Mouse (Mus musculus) gastrocnemius, postnatal 36 days (tissue): ENCODE results near the gene Napsa. TPM values are rescaled to one million over a fixed set of nuclear protein-coding genes. Genes with fewer than 3 reads are reported as not detected.

Experiments used
- DNase-seq, 2 experiments: peaks; one replicate each; pipeline ENCODE4 v3.0.0; 2022
- intact Hi-C: fragments of 180-260 bp; cut with DNase I; formaldehyde crosslinking; loops from one replicate; pipeline ENCODE4 v1.15.1; 2025
- total RNA-seq, 2 experiments: library from RNA; stranded (reverse); gene quantifications; 2 replicates each; pipeline ENCODE4 v1.2.3; 2021

Gene Napsa
- total RNA-seq, 2 experiments from 2014 or later = 0.30 to 0.54 TPM

- no peak for DNase-seq
- intact Hi-C loops = loop anchor here (5.0 kb wide), 2 partner anchors 167 to 292 kb away; no protein-coding TSS in a partner anchor
Measured at GRCm38 (mm10) chr7:44564486-44564885, 7.7 kb upstream of the Napsa start.

- intact Hi-C loops = no loop called here
- no peak for DNase-seq
Measured at GRCm38 (mm10) chr7:44565414-44565813, 6.8 kb upstream of the Napsa start.

GRCm38 (mm10) chr7:44568803-44569202, 3.4 kb upstream of the Napsa start:
- no peak for DNase-seq
- intact Hi-C loops = no loop called here

- intact Hi-C loops = loop anchor here (5.0 kb wide), 1 partner anchor 129 kb away; no protein-coding TSS in a partner anchor
- no peak for DNase-seq
Measured at GRCm38 (mm10) chr7:44570989-44571388, 1.2 kb upstream of the Napsa start.

GRCm38 (mm10) chr7:44571811-44572210, 369 bp upstream of the Napsa start:
- intact Hi-C loops = loop anchor here (5.0 kb wide), 1 partner anchor 130 kb away; no protein-coding TSS in a partner anchor
- DNase-seq = no peak

DNA sequence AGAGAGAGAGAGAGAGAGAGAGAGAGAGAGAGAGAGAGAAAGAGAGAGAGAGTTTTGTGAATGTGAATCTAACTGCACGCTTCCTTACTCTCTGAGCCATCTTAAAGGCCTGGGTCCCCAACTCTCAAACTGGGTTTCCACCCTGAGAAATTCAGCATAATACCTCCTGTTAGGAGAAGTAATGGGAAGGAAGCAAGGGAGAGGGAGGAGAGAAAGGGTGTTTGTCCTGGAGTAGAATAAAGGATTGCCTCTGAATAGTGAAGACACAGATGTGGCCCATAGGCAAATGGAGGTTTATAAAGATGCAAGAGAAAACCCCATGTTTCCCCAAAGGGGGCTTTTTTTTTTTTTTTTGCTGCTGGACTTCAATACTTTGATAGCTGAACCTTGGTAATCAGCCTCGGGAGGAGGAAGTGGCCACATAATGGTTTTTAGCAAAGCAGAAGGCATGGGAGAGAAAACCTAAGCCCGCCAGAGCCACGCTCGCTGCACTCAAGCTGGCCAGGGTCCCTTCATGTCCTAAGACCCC, 840 bp downstream of the Napsa start:
- DNase-seq = no peak
- intact Hi-C loops = loop anchor here (5.0 kb wide), 1 partner anchor 131 kb away; no protein-coding TSS in a partner anchor

- intact Hi-C loops = no loop called here
- no peak for DNase-seq
Measured at GRCm38 (mm10) chr7:44576333-44576844, 4.2 kb downstream of the Napsa start.

DNA sequence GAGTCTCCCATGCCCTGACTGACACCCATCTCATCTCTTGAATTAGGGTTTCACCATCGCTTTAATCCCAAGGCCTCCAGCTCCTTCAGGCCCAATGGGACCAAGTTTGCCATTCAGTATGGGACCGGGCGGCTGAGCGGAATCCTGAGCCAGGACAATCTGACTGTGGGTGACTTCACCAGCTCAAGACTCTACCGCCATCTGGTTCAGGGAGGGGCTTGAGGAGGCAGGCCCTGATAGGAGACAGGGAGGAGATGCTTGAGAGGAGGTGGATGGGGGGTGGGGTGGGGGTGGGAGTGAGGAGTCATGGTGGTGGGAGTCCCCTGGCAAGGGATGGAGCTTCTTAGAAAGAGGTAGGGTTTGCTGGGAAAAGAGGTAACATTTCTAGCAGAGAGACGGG, 9.5 kb downstream of the Napsa start:
- no peak for DNase-seq
- intact Hi-C loops = no loop called here

DNA sequence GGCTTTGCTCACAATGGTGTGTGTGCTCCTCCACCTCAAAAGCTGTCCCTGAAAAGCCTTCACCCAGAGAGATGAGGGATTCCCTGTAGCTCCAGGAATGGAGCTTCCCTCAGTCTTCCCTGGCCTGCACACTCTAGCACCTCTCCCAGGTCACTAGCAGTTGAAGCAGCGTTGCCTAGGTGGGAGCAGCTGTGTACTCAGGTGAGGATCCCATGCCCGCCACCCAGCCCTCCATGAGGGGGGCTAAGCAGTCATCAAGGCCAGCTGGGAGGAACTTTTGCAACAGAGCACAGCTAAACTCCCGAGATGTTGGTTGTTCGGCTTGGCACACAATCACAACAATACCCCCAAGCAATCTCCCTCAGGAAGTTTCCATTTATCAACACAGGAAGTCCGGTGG, 10.5 kb downstream of the Napsa start:
- no peak for DNase-seq
- intact Hi-C loops = no loop called here

- DNase-seq = no peak
- intact Hi-C loops = no loop called here
Measured at GRCm38 (mm10) chr7:44583146-44583545, 11.0 kb downstream of the Napsa start.

- intact Hi-C loops = no loop called here
- no peak for DNase-seq
Measured at GRCm38 (mm10) chr7:44584265-44584804, 12.2 kb downstream of the Napsa start.

GRCm38 (mm10) chr7:44584921-44585320, 12.7 kb downstream of the Napsa start:
- intact Hi-C loops = no loop called here
- no peak for DNase-seq

- no peak for DNase-seq
- intact Hi-C loops = no loop called here
Measured at GRCm38 (mm10) chr7:44585606-44586005, 13.4 kb downstream of the Napsa start.

GRCm38 (mm10) chr7:44586518-44586917, 14.3 kb downstream of the Napsa start:
- DNase-seq = no peak
- intact Hi-C loops = no loop called here

- DNase-seq = no peak
- intact Hi-C loops = no loop called here
Measured at GRCm38 (mm10) chr7:44586930-44587329, 14.8 kb downstream of the Napsa start.

GRCm38 (mm10) chr7:44587676-44588075, 15.5 kb downstream of the Napsa start:
- intact Hi-C loops = no loop called here
- no peak for DNase-seq

- DNase-seq = no peak
- intact Hi-C loops = no loop called here
Measured at GRCm38 (mm10) chr7:44588338-44588737, 16.2 kb downstream of the Napsa start.

DNA sequence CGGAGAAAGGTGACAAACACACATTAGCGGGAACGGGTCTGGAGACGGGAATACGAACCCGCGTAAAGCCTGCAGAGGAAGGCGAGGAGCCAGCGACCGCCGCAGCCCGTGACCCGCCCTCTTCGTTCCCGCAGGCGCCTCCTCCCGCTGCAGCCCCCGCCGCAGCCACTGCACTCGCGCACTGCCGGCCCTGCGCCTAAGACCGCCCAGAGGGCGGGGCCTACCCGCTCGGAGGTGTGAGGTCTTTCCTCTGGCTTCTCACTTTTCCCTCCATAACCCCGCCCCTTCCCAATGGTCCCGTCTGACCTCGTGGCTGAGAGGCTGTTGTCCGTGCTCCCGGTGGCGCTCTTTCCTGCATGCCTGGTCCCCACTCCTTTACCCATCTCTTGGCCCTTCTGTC, 17.0 kb downstream of the Napsa start:
- intact Hi-C loops = no loop called here
- peak; percentile 37 to 58 for DNase-seq

- intact Hi-C loops = no loop called here
- DNase-seq = no peak
Measured at GRCm38 (mm10) chr7:44589946-44590345, 17.8 kb downstream of the Napsa start.

GRCm38 (mm10) chr7:44590402-44591347, 18.5 kb downstream of the Napsa start, which contains the start of gene Kcnc3:
Kcnc3 (plus strand) TSS chr7:44590664.
- intact Hi-C loops = no loop called here
- peak; percentile 55 to 78 for DNase-seq
